Mouse (Mus musculus): ENCODE measurements around the gene Cxcl3. TPM values are rescaled to one million over a fixed set of nuclear protein-coding genes. Genes with fewer than 3 reads are reported as not detected.

The Cxcl3 gene
- polyA plus RNA-seq, 1 experiment from 2014 or later = 0.16 TPM

Small RNAs within 50 kb of the gene (microRNA-seq; reads per million reads assigned to microRNA genes)
- gene Gm24322 (ENCODE audit: borderline number of aligned reads) = not detected

Other genes with a start within 250 kb of the Cxcl3 start
- gene 5830473C10Rik, start 225.0 kb upstream of the Cxcl3 start, polyA plus RNA-seq (2015; fragmentation: Nextera tagmentation; extraction: Ambion mirVana) = 0.20 TPM in 1 of 2 replicates, not detected in the other
- 3.8 and 4.3 TPM in 2 replicates for gene Rassf6, start 145.4 kb upstream of the Cxcl3 start, polyA plus RNA-seq (2015; fragmentation: Nextera tagmentation; extraction: Ambion mirVana)
- gene Cxcl5, start 26.7 kb upstream of the Cxcl3 start, polyA plus RNA-seq (2015; fragmentation: Nextera tagmentation; extraction: Ambion mirVana) = 1.4 and 3.2 TPM in 2 replicates
- 2.7 TPM in 2 replicates for gene Ppbp, start 17.6 kb upstream of the Cxcl3 start, polyA plus RNA-seq (2015; fragmentation: Nextera tagmentation; extraction: Ambion mirVana)
- gene Pf4, start 13.7 kb upstream of the Cxcl3 start, polyA plus RNA-seq (2015; fragmentation: Nextera tagmentation; extraction: Ambion mirVana) = 110 and 123 TPM in 2 replicates
- gene Cxcl15, start 8.4 kb downstream of the Cxcl3 start, polyA plus RNA-seq (2015; fragmentation: Nextera tagmentation; extraction: Ambion mirVana) = 0.08 and 0.29 TPM in 2 replicates
- gene Cxcl1, start 105.1 kb downstream of the Cxcl3 start, polyA plus RNA-seq (2015; fragmentation: Nextera tagmentation; extraction: Ambion mirVana) = 1.3 TPM in 2 replicates
- gene Cxcl2, start 117.8 kb downstream of the Cxcl3 start, polyA plus RNA-seq (2015; fragmentation: Nextera tagmentation; extraction: Ambion mirVana) = not detected in 2 replicates
- gene Mthfd2l, start 145.0 kb downstream of the Cxcl3 start, polyA plus RNA-seq (2015; fragmentation: Nextera tagmentation; extraction: Ambion mirVana) = 43.3 and 47.0 TPM in 2 replicates
- gene Epgn, start 241.4 kb downstream of the Cxcl3 start, polyA plus RNA-seq (2015; fragmentation: Nextera tagmentation; extraction: Ambion mirVana) = 0.59 TPM in 2 replicates

Measured in embryonic facial prominence, embryonic 15.5 days (tissue).